Mouse (Mus musculus): ENCODE results near the gene Vmn1r213.

DNA sequence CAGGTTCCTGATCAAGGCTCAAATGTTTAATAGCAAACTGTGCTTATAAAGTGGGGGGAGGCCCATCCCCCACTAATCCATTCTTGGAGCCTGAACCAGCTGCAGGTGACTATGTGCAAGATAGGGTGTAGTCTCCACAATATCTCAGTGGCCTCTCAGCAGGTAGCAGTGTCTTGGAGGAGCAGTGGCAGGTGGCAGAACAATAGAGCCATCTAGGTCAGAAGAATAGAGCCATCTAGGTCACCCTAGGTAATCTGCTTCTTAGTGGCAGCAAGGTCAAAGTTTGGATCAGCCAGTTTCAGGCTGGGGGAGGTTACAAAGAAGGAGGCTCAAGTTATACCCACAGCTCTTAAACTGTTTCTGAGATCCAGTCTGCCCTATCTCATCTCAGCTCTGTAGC, 17.4 kb downstream of the Vmn1r213 start:
- TF ChIP-seq CTCF (IDR thresholded peaks at IDR 0.05; ENCODE audit: borderline replicate concordance, insufficient read depth, low read length) (no peak), POLR2A (IDR thresholded peaks at IDR 0.05; ENCODE audit: low read depth, low read length) (no peak)

All from embryonic fibroblast, embryonic 13.5 days (primary cell).